In genomic region chr11:11821387-11821975, GRCm38 (mm10) we compare ENCODE assay signal across 8 mouse cellular contexts. TPM values are rescaled to one million over a fixed set of nuclear protein-coding genes. Genes with fewer than 3 reads are reported as not detected.
DNase-seq lines count a peak whose midpoint lies in the region; ATAC-seq and TF ChIP-seq lines count a peak whose summit lies in the region.

No protein-coding gene starts in this region.

- WGBS in intestine, postnatal 0 days, result 42% methylated on average over 16 of the region's 16 CpGs
- WGBS in midbrain, embryonic 12.5 days, result 5% methylated on average over 15 of the region's 16 CpGs

- no peak for ATAC-seq in intestine, postnatal 0 days
- ATAC-seq in midbrain, embryonic 12.5 days (ENCODE audit: low FRiP score, low read depth), result peak; percentile 82

- no peak for TF ChIP-seq CTCF in intestine, postnatal 0 days (IDR thresholded peaks at IDR 0.05; ENCODE audit: low read depth)
- no peak for TF ChIP-seq CTCF in layer of hippocampus, adult 2 months (conservative IDR thresholded peaks at IDR 0.05)

- no peaks in the 10 kb centered on the region; the same call in 1 of the 2 replicates for H3K36me3 ChIP-seq in intestine, postnatal 0 days (ENCODE audit: control insufficient read depth, insufficient read depth)
- no peaks in the 10 kb centered on the region for H3K36me3 ChIP-seq in midbrain, embryonic 12.5 days

- peaks cover 3% of the 10 kb centered on the region; the same call in 1 of the 2 replicates for H3K4me1 ChIP-seq in intestine, postnatal 0 days (replicated peaks; ENCODE audit: control insufficient read depth, insufficient read depth, low read length)
- peaks cover 54% of the 10 kb centered on the region for H3K4me1 ChIP-seq in midbrain, embryonic 12.5 days

- no peaks in the 10 kb centered on the region for H3K9me3 ChIP-seq in intestine, postnatal 0 days (ENCODE audit: control insufficient read depth)
- no peaks in the 10 kb centered on the region for H3K9me3 ChIP-seq in midbrain, embryonic 12.5 days

- no peak overlapping the region for H3K9ac ChIP-seq in intestine, postnatal 0 days (ENCODE audit: low read depth, low read length)
- H3K9ac ChIP-seq in midbrain, embryonic 12.5 days (replicated peaks), result 0 out of 2 replicates have a peak overlapping the region, but pooled peaks have one; percentile 12

- H3K4me2 ChIP-seq in intestine, postnatal 0 days (replicated peaks; ENCODE audit: low read depth), result no peak overlapping the region
- H3K4me2 ChIP-seq in midbrain, embryonic 12.5 days (replicated peaks), result peak overlapping the region; percentile 19; the same call in 1 of the 2 replicates

- H3K4me3 ChIP-seq in intestine, postnatal 0 days (ENCODE audit: low read depth, low read length), result no peak overlapping the region
- H3K4me3 ChIP-seq in midbrain, embryonic 12.5 days, result no peak overlapping the region
- no peak overlapping the region for H3K4me3 ChIP-seq in layer of hippocampus, adult 2 months

- H3K27ac ChIP-seq in intestine, postnatal 0 days (ENCODE audit: low read depth, low read length), result peak overlapping the region; percentile 68; the same call in 1 of the 2 replicates
- H3K27ac ChIP-seq in midbrain, embryonic 12.5 days (replicated peaks), result peak overlapping the region; percentile 87
- no peak overlapping the region for H3K27ac ChIP-seq in layer of hippocampus, adult 2 months

- no peaks in the 10 kb centered on the region for H3K27me3 ChIP-seq in intestine, postnatal 0 days (replicated peaks; ENCODE audit: control insufficient read depth, insufficient read depth, low read length)
- no peaks in the 10 kb centered on the region for H3K27me3 ChIP-seq in midbrain, embryonic 12.5 days

- peak; percentile 59 for DNase-seq in adrenal gland, postnatal 10 days
- DNase-seq in adrenal gland, postnatal 4 days (ENCODE audit: low spot score in 2 of 2), result no peak
- DNase-seq in urinary bladder, postnatal 4 days (ENCODE audit: low spot score in 2 of 2), result peak; percentile 63 to 69
- DNase-seq in urinary bladder, postnatal 25 days (ENCODE audit: low spot score), result no peak
- DNase-seq in layer of hippocampus, adult 8-10 months (ENCODE audit: low spot score in 2 of 2), result no peak
- no peak for DNase-seq in layer of hippocampus, adult 2 months (ENCODE audit: low spot score in 2 of 2)

RNA-seq across cellular contexts. Expression of gene Fignl1, which starts 12.7 kb away (rescaled TPM):
- total RNA-seq in adrenal gland, postnatal 10 days (2021), result 10 to 100 TPM in 1 of 2 experiments, 1 to 10 TPM in 1; 8.9 to 12.1 TPM
- total RNA-seq in adrenal gland, postnatal 4 days (2021), result 10 to 100 TPM; 17.9 to 18.2 TPM
- polyA plus RNA-seq in intestine, postnatal 0 days (2015; fragmentation: Nextera tagmentation; extraction: Ambion mirVana), result 8.1 and 8.3 TPM in 2 replicates
- polyA plus RNA-seq in midbrain, embryonic 12.5 days (2016; fragmentation: Nextera tagmentation; extraction: Ambion mirVana), result 58.1 and 58.5 TPM in 2 replicates
- under 1 TPM; 0.35 to 0.89 (median 0.76) TPM for total RNA-seq in layer of hippocampus, adult 8-10 months (2022)
- under 1 TPM; 0.61 to 0.67 TPM for total RNA-seq in layer of hippocampus, adult 2 months (2021)

Comparison
In these comparisons a context has a peak if more than half of its experiments do, and no peak if none do; other contexts are left out.
1. DNase-seq: peak in adrenal gland, postnatal 10 days (single experiment) and urinary bladder, postnatal 4 days (2 of 2); none in adrenal gland, postnatal 4 days (0 of 2), urinary bladder, postnatal 25 days (single experiment), layer of hippocampus, adult 8-10 months (0 of 2) and layer of hippocampus, adult 2 months (0 of 2).
2. RNA of gene Fignl1, which starts 12.7 kb away (total RNA-seq): 17.9 to 18.2 TPM in adrenal gland, postnatal 4 days and 8.9 to 12.1 TPM in adrenal gland, postnatal 10 days; 0.35 to 0.89 TPM in layer of hippocampus, adult 8-10 months and 0.61 to 0.67 TPM in layer of hippocampus, adult 2 months; every median in the first group is over 4 times any median in the second.